ENCODE assay signal across 8 mouse cellular contexts in genomic region chr10:127526048-127526447, GRCm38 (mm10). TPM values are rescaled to one million over a fixed set of nuclear protein-coding genes. Genes with fewer than 3 reads are reported as not detected.
DNase-seq lines count a peak whose midpoint lies in the region; ATAC-seq and TF ChIP-seq lines count a peak whose summit lies in the region.

No protein-coding gene starts in this region.

- H3K36me3 ChIP-seq in ES-E14 (ENCODE audit: control insufficient read depth, insufficient read depth, low read length, poor library complexity, severe bottlenecking): no peaks in the 10 kb centered on the region
- no peaks in the 10 kb centered on the region for H3K36me3 ChIP-seq in hindbrain, embryonic 16.5 days (ENCODE audit: control insufficient read depth, insufficient read depth, low read length)
- H3K36me3 ChIP-seq in midbrain, postnatal 0 days (ENCODE audit: insufficient read depth, low read length): no peaks in the 10 kb centered on the region

- peak overlapping the region; percentile 94 for H3K4me2 ChIP-seq in hindbrain, embryonic 16.5 days (ENCODE audit: low read length)
- 0 out of 2 replicates have a peak overlapping the region, but pooled peaks have one; percentile 30 for H3K4me2 ChIP-seq in midbrain, postnatal 0 days (ENCODE audit: low read depth, low read length, poor library complexity, severe bottlenecking)

- peak overlapping the region; percentile 51 for H3K9ac ChIP-seq in ES-E14 (ENCODE audit: insufficient read depth, low read depth, low read length, poor library complexity, severe bottlenecking)
- H3K9ac ChIP-seq in hindbrain, embryonic 16.5 days (ENCODE audit: low read depth, low read length): peak overlapping the region; percentile 48
- no peak overlapping the region for H3K9ac ChIP-seq in midbrain, postnatal 0 days (replicated peaks; ENCODE audit: low read length, poor library complexity, severe bottlenecking)

- no peak for ATAC-seq in CD4-positive, CD25-positive, alpha-beta regulatory T cell, adult 4 months
- ATAC-seq in hindbrain, embryonic 16.5 days: no peak
- no peak for ATAC-seq in midbrain, postnatal 0 days (ENCODE audit: low FRiP score)

- H3K4me3 ChIP-seq in ES-E14 (ENCODE audit: insufficient read depth in 1 of 2, low read depth in 1 of 2, low read length in 2 of 2, poor library complexity in 1 of 2, severe bottlenecking in 1 of 2): peak overlapping the region; percentile 45 to 58
- peak overlapping the region; percentile 23; the same call in 1 of the 2 replicates for H3K4me3 ChIP-seq in hindbrain, embryonic 16.5 days (ENCODE audit: low read length)
- H3K4me3 ChIP-seq in midbrain, postnatal 0 days (ENCODE audit: low read depth, low read length): peak overlapping the region; percentile 1; the same call in 1 of the 2 replicates

- no peak overlapping the region for H3K27ac ChIP-seq in ES-E14 (ENCODE audit: insufficient read depth, low read depth, low read length, poor library complexity, severe bottlenecking)
- H3K27ac ChIP-seq in hindbrain, embryonic 16.5 days (ENCODE audit: low read depth, low read length): peak overlapping the region; percentile 34; the same call in 1 of the 2 replicates
- no peak overlapping the region for H3K27ac ChIP-seq in midbrain, postnatal 0 days (ENCODE audit: low read depth, low read length)

- no peaks in the 10 kb centered on the region for H3K9me3 ChIP-seq in ES-E14 (ENCODE audit: control insufficient read depth, insufficient read depth, low read depth, low read length)
- no peaks in the 10 kb centered on the region for H3K9me3 ChIP-seq in hindbrain, embryonic 16.5 days (ENCODE audit: control insufficient read depth, low read length)
- H3K9me3 ChIP-seq in midbrain, postnatal 0 days (ENCODE audit: low read length): no peaks in the 10 kb centered on the region

- TF ChIP-seq CTCF in midbrain, postnatal 0 days (IDR thresholded peaks at IDR 0.05): no peak

- 2% methylated on average over 26 of the region's 26 CpGs for WGBS in hindbrain, embryonic 16.5 days
- WGBS in midbrain, postnatal 0 days: 6% methylated on average over 26 of the region's 26 CpGs

- in situ Hi-C loops in ES-E14 (cut with MboI; ENCODE audit: low sequenced_read_pairs in 2 of 2, unreplicated experiment in 2 of 2): no loop called here

- H3K4me1 ChIP-seq in ES-E14 (ENCODE audit: control insufficient read depth in 2 of 2, insufficient read depth in 2 of 2, low read length in 2 of 2, poor library complexity in 1 of 2): peaks cover 3 to 13% of the 10 kb centered on the region in 2 experiments; a peak in 3 of 4 replicates
- H3K4me1 ChIP-seq in hindbrain, embryonic 16.5 days (ENCODE audit: control insufficient read depth, insufficient read depth, low read depth, low read length): peaks cover 58% of the 10 kb centered on the region
- H3K4me1 ChIP-seq in midbrain, postnatal 0 days (ENCODE audit: insufficient read depth, low read length): peaks cover 12% of the 10 kb centered on the region

- peaks cover 24% of the 10 kb centered on the region for H3K27me3 ChIP-seq in hindbrain, embryonic 16.5 days (replicated peaks; ENCODE audit: control insufficient read depth, insufficient read depth, low read length)
- peaks cover 8% of the 10 kb centered on the region; the same call in 1 of the 2 replicates for H3K27me3 ChIP-seq in midbrain, postnatal 0 days (ENCODE audit: insufficient read depth, low read length)

- peak; percentile 73 for DNase-seq in CD4-positive, CD25-positive, alpha-beta regulatory T cell, adult 2 months (ENCODE audit: low read depth, low spot score)
- no peak for DNase-seq in ES-E14 (ENCODE audit: low read depth, low spot score)
- no peak for DNase-seq in midbrain, postnatal 0 days (ENCODE audit: low spot score)
- DNase-seq in layer of hippocampus, adult 8-10 months (ENCODE audit: low spot score in 2 of 2): no peak
- DNase-seq in urinary bladder, postnatal 36 days (ENCODE audit: low spot score in 2 of 2): no peak
- DNase-seq in ovary, postnatal 36 days (ENCODE audit: low spot score): no peak

TF ChIP-seq in ES-E14, 5 proteins besides CTCF, POLR2A, EP300 and RAD21:
- TF ChIP-seq CHD2 (IDR thresholded peaks at IDR 0.05; ENCODE audit: low read depth, low read length): no peak
- TF ChIP-seq ZNF384 (IDR thresholded peaks at IDR 0.05; ENCODE audit: low read depth, low read length): no peak
- TF ChIP-seq HCFC1 (IDR thresholded peaks at IDR 0.05; ENCODE audit: borderline replicate concordance, insufficient read depth, low read length): no peak
- no peak for TF ChIP-seq ZC3H11A (IDR thresholded peaks at IDR 0.05; ENCODE audit: borderline replicate concordance, low read depth, low read length)
- TF ChIP-seq MAFK (IDR thresholded peaks at IDR 0.05; ENCODE audit: insufficient read depth, low read depth, low read length): no peak

RNA-seq across cellular contexts. Expression of gene Shmt2, which starts 3.8 kb away (rescaled TPM):
- polyA plus RNA-seq in CD4-positive, CD25-positive, alpha-beta regulatory T cell, adult 4 months (2017; shearing (Covaris generic)): 10 to 100 TPM; 55.4 to 78.3 TPM
- total RNA-seq in ES-E14 (2012; rRNA removed): 169 and 266 TPM in 2 replicates
- polyA plus RNA-seq in hindbrain, embryonic 16.5 days (2015; fragmentation: Nextera tagmentation; extraction: Ambion mirVana): 52.8 and 59.3 TPM in 2 replicates
- 39.8 and 48.0 TPM in 2 replicates for total RNA-seq in midbrain, postnatal 0 days (2014; rRNA removed)
- polyA plus RNA-seq in midbrain, postnatal 0 days (2015; fragmentation: Nextera tagmentation; extraction: Ambion mirVana): 32.8 and 34.2 TPM in 2 replicates
- 10 to 100 TPM; 21.7 to 31.3 (median 29.1) TPM for total RNA-seq in layer of hippocampus, adult 8-10 months (2022)

RNA-seq across cellular contexts. Expression of gene Nxph4, which starts 8.3 kb away (rescaled TPM):
- polyA plus RNA-seq in CD4-positive, CD25-positive, alpha-beta regulatory T cell, adult 4 months (2017; shearing (Covaris generic)): not detected
- total RNA-seq in ES-E14 (2012; rRNA removed): 0.76 and 1.6 TPM in 2 replicates
- polyA plus RNA-seq in hindbrain, embryonic 16.5 days (2015; fragmentation: Nextera tagmentation; extraction: Ambion mirVana): 129 and 136 TPM in 2 replicates
- total RNA-seq in midbrain, postnatal 0 days (2014; rRNA removed): 11.8 and 22.6 TPM in 2 replicates
- polyA plus RNA-seq in midbrain, postnatal 0 days (2015; fragmentation: Nextera tagmentation; extraction: Ambion mirVana): 68.9 and 72.4 TPM in 2 replicates
- total RNA-seq in layer of hippocampus, adult 8-10 months (2022): 1 to 10 TPM; 1.9 to 2.7 (median 2.3) TPM

RNA-seq across cellular contexts. Expression of gene Ndufa4l2, which starts 11.3 kb away (rescaled TPM):
- not detected for polyA plus RNA-seq in CD4-positive, CD25-positive, alpha-beta regulatory T cell, adult 4 months (2017; shearing (Covaris generic))
- total RNA-seq in ES-E14 (2012; rRNA removed): 5.8 and 22.6 TPM in 2 replicates
- 23.2 and 29.5 TPM in 2 replicates for polyA plus RNA-seq in hindbrain, embryonic 16.5 days (2015; fragmentation: Nextera tagmentation; extraction: Ambion mirVana)
- 16.2 and 16.6 TPM in 2 replicates for total RNA-seq in midbrain, postnatal 0 days (2014; rRNA removed)
- polyA plus RNA-seq in midbrain, postnatal 0 days (2015; fragmentation: Nextera tagmentation; extraction: Ambion mirVana): 18.7 and 19.9 TPM in 2 replicates
- total RNA-seq in layer of hippocampus, adult 8-10 months (2022): 1 to 10 TPM; 2.9 to 4.4 (median 3.6) TPM

RNA-seq across cellular contexts. Expression of gene Stac3, which starts 24.6 kb away (rescaled TPM):
- 1 to 10 TPM; 1.0 to 1.2 TPM for polyA plus RNA-seq in CD4-positive, CD25-positive, alpha-beta regulatory T cell, adult 4 months (2017; shearing (Covaris generic))
- total RNA-seq in ES-E14 (2012; rRNA removed): 1.1 and 2.4 TPM in 2 replicates
- 2.0 and 3.3 TPM in 2 replicates for polyA plus RNA-seq in hindbrain, embryonic 16.5 days (2015; fragmentation: Nextera tagmentation; extraction: Ambion mirVana)
- total RNA-seq in midbrain, postnatal 0 days (2014; rRNA removed): 1.2 and 2.3 TPM in 2 replicates
- 0.51 and 1.0 TPM in 2 replicates for polyA plus RNA-seq in midbrain, postnatal 0 days (2015; fragmentation: Nextera tagmentation; extraction: Ambion mirVana)
- 1 to 10 TPM; 2.1 to 3.5 (median 2.8) TPM for total RNA-seq in layer of hippocampus, adult 8-10 months (2022)

Comparison
In these comparisons a context has a peak if more than half of its experiments do, and no peak if none do; other contexts are left out.
1. H3K4me3 ChIP-seq: peak in every context shown above with its lines; median percentile 52 in ES-E14; 23 in hindbrain, embryonic 16.5 days; 1 in midbrain, postnatal 0 days.